Mouse (Mus musculus): ENCODE data around the gene Fam117a. TPM values are rescaled to one million over a fixed set of nuclear protein-coding genes. Genes with fewer than 3 reads are reported as not detected.

Fam117a gene
- polyA plus RNA-seq, 1 experiment from 2014 or later: 10.9 TPM

GRCm38 (mm10) chr11:95352686-95353085, 15.9 kb downstream of the Fam117a start:
- no peak for ATAC-seq (replicated peaks; ENCODE audit: low FRiP score, low TSS enrichment, low read depth)
- no peak overlapping the region for H3K4me3 ChIP-seq (ENCODE audit: low read depth, low read length)
- no peak for DNase-seq (ENCODE audit: low spot score)
- H3K4me1 ChIP-seq (replicated peaks; ENCODE audit: control insufficient read depth, insufficient read depth, low read length): peaks cover 7% of the 10 kb centered on the region; the same call in 1 of the 2 replicates
- no peaks in the 10 kb centered on the region for H3K9me3 ChIP-seq (ENCODE audit: control insufficient read depth, low read length)
- H3K27me3 ChIP-seq (replicated peaks; ENCODE audit: control insufficient read depth, insufficient read depth, low read length): no peaks in the 10 kb centered on the region
- H3K4me2 ChIP-seq (ENCODE audit: low read length): no peak overlapping the region
- H3K36me3 ChIP-seq (ENCODE audit: control insufficient read depth, insufficient read depth, low read length): peaks cover 15% of the 10 kb centered on the region; the same call in 1 of the 2 replicates
- H3K9ac ChIP-seq (ENCODE audit: low read length): no peak overlapping the region
- WGBS: 90% methylated on average over 2 of the region's 2 CpGs
- no peak overlapping the region for H3K27ac ChIP-seq (ENCODE audit: low read depth)

DNA sequence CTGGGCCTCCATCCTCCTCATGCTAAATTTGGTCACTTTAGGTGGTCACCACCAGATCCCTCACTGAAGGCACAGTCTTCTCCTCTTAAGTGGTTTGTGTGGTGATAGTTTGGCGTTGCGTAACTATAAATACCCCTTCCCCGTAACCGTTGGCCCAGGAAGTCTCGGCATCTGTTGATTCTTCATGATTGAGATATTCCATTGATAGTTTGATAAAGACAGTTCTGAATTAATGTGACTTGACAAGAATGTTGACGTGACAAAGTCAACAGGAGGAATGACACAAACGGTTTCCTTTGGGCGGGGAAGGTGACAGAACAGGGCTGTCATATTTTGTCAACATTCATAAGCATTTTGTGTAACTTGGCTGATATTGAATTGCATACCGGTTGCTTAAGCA, 16.4 kb downstream of the Fam117a start:
- H3K27ac ChIP-seq (ENCODE audit: low read depth): no peak overlapping the region
- no peak overlapping the region for H3K4me2 ChIP-seq (ENCODE audit: low read length)
- no peak overlapping the region for H3K9ac ChIP-seq (ENCODE audit: low read length)
- DNase-seq (ENCODE audit: low spot score) (no peak), ATAC-seq (replicated peaks; ENCODE audit: low FRiP score, low TSS enrichment, low read depth) (no peak)
- H3K27me3 ChIP-seq (replicated peaks; ENCODE audit: control insufficient read depth, insufficient read depth, low read length): no peaks in the 10 kb centered on the region
- H3K36me3 ChIP-seq (ENCODE audit: control insufficient read depth, insufficient read depth, low read length): peaks cover 12% of the 10 kb centered on the region; the same call in 1 of the 2 replicates
- H3K4me1 ChIP-seq (replicated peaks; ENCODE audit: control insufficient read depth, insufficient read depth, low read length): peaks cover 11% of the 10 kb centered on the region; the same call in 1 of the 2 replicates
- no peak overlapping the region for H3K4me3 ChIP-seq (ENCODE audit: low read depth, low read length)
- 89% methylated on average over 9 of the region's 9 CpGs for WGBS
- no peaks in the 10 kb centered on the region for H3K9me3 ChIP-seq (ENCODE audit: control insufficient read depth, low read length)

- Histone ChIP-seq H3K27me3 (replicated peaks; ENCODE audit: control insufficient read depth, insufficient read depth, low read length) (no peaks in the 10 kb centered on the region), H3K9me3 (ENCODE audit: control insufficient read depth, low read length) (no peaks in the 10 kb centered on the region), H3K4me2 (ENCODE audit: low read length) (no peak overlapping the region), H3K4me1 (replicated peaks; ENCODE audit: control insufficient read depth, insufficient read depth, low read length) (peaks cover 12% of the 10 kb centered on the region; the same call in 1 of the 2 replicates), H3K9ac (ENCODE audit: low read length) (no peak overlapping the region), H3K36me3 (ENCODE audit: control insufficient read depth, insufficient read depth, low read length) (peaks cover under 1% of the 10 kb centered on the region; the same call in 1 of the 2 replicates), H3K4me3 (ENCODE audit: low read depth, low read length) (no peak overlapping the region), H3K27ac (ENCODE audit: low read depth) (no peak overlapping the region)
- 73% methylated on average over 14 of the region's 14 CpGs for WGBS
- ATAC-seq (replicated peaks; ENCODE audit: low FRiP score, low TSS enrichment, low read depth) (no peak), DNase-seq (ENCODE audit: low spot score) (no peak)
Measured at GRCm38 (mm10) chr11:95354228-95354944, 17.6 kb downstream of the Fam117a start.

DNA sequence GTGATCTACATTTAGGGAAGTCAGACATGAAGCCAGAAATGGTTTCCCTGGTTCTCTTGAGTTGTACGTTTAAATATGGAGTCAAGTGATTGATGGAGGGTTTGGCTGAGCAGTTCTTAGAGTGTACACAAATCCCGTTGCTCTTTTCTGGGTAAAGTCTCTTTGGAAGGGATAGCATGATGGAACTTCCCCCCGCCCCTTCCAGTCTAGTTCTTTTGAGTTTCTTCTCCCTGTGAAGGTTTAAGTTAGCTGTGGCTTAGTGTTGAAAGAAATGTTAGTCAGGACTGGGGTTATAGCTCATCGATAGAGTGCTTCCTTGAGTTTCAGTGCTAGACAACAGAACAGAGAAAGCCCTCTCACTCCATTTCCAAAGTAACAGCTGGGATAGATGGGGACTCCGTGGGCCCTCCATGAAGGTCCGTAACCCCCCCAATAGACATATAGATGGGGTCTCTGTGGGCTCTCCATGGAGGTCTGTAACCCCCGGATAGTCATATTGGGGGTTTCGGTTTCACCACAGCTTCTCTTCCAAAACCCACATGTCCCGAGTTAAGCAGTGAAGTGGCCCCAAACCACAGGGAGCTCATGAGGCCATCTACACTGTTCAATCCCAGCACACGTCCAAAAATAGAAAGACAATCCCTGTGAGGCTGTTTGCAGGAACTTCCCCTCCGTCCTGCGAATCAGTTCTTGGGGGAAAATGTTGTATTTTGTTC, 18.3 kb downstream of the Fam117a start:
- no peak overlapping the region for H3K27ac ChIP-seq (ENCODE audit: low read depth)
- H3K4me1 ChIP-seq (replicated peaks; ENCODE audit: control insufficient read depth, insufficient read depth, low read length): peaks cover 12% of the 10 kb centered on the region; the same call in 1 of the 2 replicates
- H3K9me3 ChIP-seq (ENCODE audit: control insufficient read depth, low read length): no peaks in the 10 kb centered on the region
- DNase-seq (ENCODE audit: low spot score) (no peak), ATAC-seq (replicated peaks; ENCODE audit: low FRiP score, low TSS enrichment, low read depth) (no peak)
- no peak overlapping the region for H3K4me3 ChIP-seq (ENCODE audit: low read depth, low read length)
- no peaks in the 10 kb centered on the region for H3K27me3 ChIP-seq (replicated peaks; ENCODE audit: control insufficient read depth, insufficient read depth, low read length)
- no peak overlapping the region for H3K4me2 ChIP-seq (ENCODE audit: low read length)
- H3K36me3 ChIP-seq (ENCODE audit: control insufficient read depth, insufficient read depth, low read length): no peaks in the 10 kb centered on the region
- H3K9ac ChIP-seq (ENCODE audit: low read length): no peak overlapping the region
- WGBS: 82% methylated on average over 12 of the region's 12 CpGs

DNA sequence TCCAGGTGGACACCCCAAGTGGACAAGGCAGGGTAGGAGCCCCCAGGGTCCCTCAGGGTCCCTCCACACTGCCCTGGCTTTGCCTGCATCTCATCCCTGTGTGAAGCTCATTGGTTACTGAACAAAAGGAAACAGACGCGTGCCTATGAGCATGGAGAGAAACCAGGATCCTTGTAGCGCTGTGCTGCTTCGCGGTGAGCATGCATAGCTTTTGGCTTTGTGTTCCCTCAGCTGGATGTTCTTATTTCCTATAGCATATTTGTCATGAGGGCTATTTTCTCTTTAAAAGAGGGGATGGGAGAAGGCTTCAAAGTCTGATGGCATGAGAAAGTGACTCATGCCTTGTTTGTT, 18.8 kb downstream of the Fam117a start:
- H3K27ac ChIP-seq (ENCODE audit: low read depth): no peak overlapping the region
- DNase-seq (ENCODE audit: low spot score) (no peak), ATAC-seq (replicated peaks; ENCODE audit: low FRiP score, low TSS enrichment, low read depth) (no peak)
- no peaks in the 10 kb centered on the region for H3K9me3 ChIP-seq (ENCODE audit: control insufficient read depth, low read length)
- 92% methylated on average over 5 of the region's 5 CpGs for WGBS
- no peaks in the 10 kb centered on the region for H3K27me3 ChIP-seq (replicated peaks; ENCODE audit: control insufficient read depth, insufficient read depth, low read length)
- peaks cover 12% of the 10 kb centered on the region; the same call in 1 of the 2 replicates for H3K4me1 ChIP-seq (replicated peaks; ENCODE audit: control insufficient read depth, insufficient read depth, low read length)
- H3K9ac ChIP-seq (ENCODE audit: low read length): no peak overlapping the region
- H3K36me3 ChIP-seq (ENCODE audit: control insufficient read depth, insufficient read depth, low read length): no peaks in the 10 kb centered on the region
- H3K4me3 ChIP-seq (ENCODE audit: low read depth, low read length): no peak overlapping the region
- H3K4me2 ChIP-seq (ENCODE audit: low read length): no peak overlapping the region

DNA sequence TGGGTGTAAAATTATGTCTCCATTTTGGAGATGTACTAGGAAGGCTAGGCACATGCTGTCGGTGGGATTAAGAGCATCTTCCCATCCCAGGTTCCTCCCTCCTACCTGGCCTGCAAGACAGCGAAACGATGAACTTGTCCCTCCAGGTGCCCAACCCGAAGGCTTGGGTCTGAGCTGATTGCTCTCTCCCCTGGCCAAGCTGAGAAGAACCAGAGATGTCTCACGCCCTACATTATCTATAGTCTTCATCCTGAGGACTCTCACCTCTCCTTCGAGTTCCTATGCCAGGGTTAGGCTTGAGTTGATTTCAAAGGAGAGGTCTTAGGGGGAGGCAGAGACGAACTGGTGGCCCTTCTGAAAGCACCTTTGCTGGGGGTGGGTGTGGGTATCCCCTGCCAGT, 19.2 kb downstream of the Fam117a start:
- Histone ChIP-seq H3K27me3 (replicated peaks; ENCODE audit: control insufficient read depth, insufficient read depth, low read length) (no peaks in the 10 kb centered on the region), H3K4me2 (ENCODE audit: low read length) (no peak overlapping the region), H3K4me1 (replicated peaks; ENCODE audit: control insufficient read depth, insufficient read depth, low read length) (peaks cover 9% of the 10 kb centered on the region; the same call in 1 of the 2 replicates), H3K27ac (ENCODE audit: low read depth) (no peak overlapping the region), H3K9me3 (ENCODE audit: control insufficient read depth, low read length) (no peaks in the 10 kb centered on the region), H3K4me3 (ENCODE audit: low read depth, low read length) (no peak overlapping the region), H3K36me3 (ENCODE audit: control insufficient read depth, insufficient read depth, low read length) (no peaks in the 10 kb centered on the region), H3K9ac (ENCODE audit: low read length) (no peak overlapping the region)
- WGBS: 84% methylated on average over 7 of the region's 7 CpGs
- DNase-seq (ENCODE audit: low spot score) (no peak), ATAC-seq (replicated peaks; ENCODE audit: low FRiP score, low TSS enrichment, low read depth) (no peak)

DNA sequence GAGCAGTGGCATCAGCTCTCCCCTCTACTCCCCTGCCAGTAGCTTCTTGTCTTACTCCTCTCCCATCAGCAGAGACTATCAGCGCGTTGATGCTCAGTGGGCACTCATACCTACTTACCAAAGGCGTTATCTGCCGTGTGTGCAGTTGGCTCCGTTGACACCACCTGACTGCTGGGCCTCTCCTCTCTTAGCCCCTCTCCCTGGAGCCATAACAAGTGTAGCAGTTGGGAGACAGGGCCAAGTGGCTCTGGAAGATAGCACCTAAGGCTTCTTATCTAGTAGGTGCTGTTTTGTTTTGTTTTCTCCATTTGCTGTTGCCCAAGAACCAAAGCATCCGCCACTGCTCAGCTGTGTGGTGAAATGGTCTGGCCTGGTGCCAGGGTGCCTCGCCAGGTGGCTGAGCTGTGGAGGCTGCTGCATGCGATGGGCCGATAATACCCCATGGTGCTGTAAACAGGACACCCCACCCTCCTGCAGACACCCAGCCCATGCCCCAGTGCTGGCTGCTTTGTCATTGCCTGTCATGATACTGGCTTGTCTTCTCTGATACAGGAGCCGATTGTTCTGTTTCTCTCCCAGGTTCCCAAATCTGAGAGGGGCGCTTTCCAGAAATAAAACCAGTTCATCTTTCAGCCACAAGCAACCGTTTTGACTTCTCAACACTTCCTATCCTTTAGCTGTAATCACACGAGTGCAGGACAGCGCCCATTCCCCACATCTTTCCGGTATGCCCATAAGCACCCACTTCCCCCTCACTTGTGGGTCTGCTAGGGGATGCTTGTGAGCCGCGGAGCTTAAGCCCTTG, 19.9 kb downstream of the Fam117a start:
- ATAC-seq (replicated peaks; ENCODE audit: low FRiP score, low TSS enrichment, low read depth) (no peak), DNase-seq (ENCODE audit: low spot score) (no peak)
- Histone ChIP-seq H3K36me3 (ENCODE audit: control insufficient read depth, insufficient read depth, low read length) (no peaks in the 10 kb centered on the region), H3K9me3 (ENCODE audit: control insufficient read depth, low read length) (no peaks in the 10 kb centered on the region), H3K4me1 (replicated peaks; ENCODE audit: control insufficient read depth, insufficient read depth, low read length) (peaks cover 9% of the 10 kb centered on the region; the same call in 1 of the 2 replicates), H3K9ac (ENCODE audit: low read length) (no peak overlapping the region), H3K27me3 (replicated peaks; ENCODE audit: control insufficient read depth, insufficient read depth, low read length) (no peaks in the 10 kb centered on the region), H3K4me3 (ENCODE audit: low read depth, low read length) (no peak overlapping the region), H3K27ac (ENCODE audit: low read depth) (no peak overlapping the region), H3K4me2 (ENCODE audit: low read length) (no peak overlapping the region)
- WGBS: 81% methylated on average over 17 of the region's 17 CpGs

- H3K27me3 ChIP-seq (replicated peaks; ENCODE audit: control insufficient read depth, insufficient read depth, low read length): no peaks in the 10 kb centered on the region
- no peaks in the 10 kb centered on the region for H3K36me3 ChIP-seq (ENCODE audit: control insufficient read depth, insufficient read depth, low read length)
- 52% methylated on average over 3 of the region's 3 CpGs for WGBS
- DNase-seq (ENCODE audit: low spot score) (no peak), ATAC-seq (replicated peaks; ENCODE audit: low FRiP score, low TSS enrichment, low read depth) (no peak)
- H3K9ac ChIP-seq (ENCODE audit: low read length): no peak overlapping the region
- H3K9me3 ChIP-seq (ENCODE audit: control insufficient read depth, low read length): no peaks in the 10 kb centered on the region
- H3K4me2 ChIP-seq (ENCODE audit: low read length): no peak overlapping the region
- H3K4me3 ChIP-seq (ENCODE audit: low read depth, low read length): no peak overlapping the region
- peaks cover 12% of the 10 kb centered on the region for H3K4me1 ChIP-seq (replicated peaks; ENCODE audit: control insufficient read depth, insufficient read depth, low read length)
- H3K27ac ChIP-seq (ENCODE audit: low read depth): no peak overlapping the region
Measured at GRCm38 (mm10) chr11:95358263-95358662, 21.4 kb downstream of the Fam117a start.

Data from intestine, embryonic 14.5 days (tissue).